Mouse (Mus musculus): ENCODE data around the gene Cpsf6.

DNA sequence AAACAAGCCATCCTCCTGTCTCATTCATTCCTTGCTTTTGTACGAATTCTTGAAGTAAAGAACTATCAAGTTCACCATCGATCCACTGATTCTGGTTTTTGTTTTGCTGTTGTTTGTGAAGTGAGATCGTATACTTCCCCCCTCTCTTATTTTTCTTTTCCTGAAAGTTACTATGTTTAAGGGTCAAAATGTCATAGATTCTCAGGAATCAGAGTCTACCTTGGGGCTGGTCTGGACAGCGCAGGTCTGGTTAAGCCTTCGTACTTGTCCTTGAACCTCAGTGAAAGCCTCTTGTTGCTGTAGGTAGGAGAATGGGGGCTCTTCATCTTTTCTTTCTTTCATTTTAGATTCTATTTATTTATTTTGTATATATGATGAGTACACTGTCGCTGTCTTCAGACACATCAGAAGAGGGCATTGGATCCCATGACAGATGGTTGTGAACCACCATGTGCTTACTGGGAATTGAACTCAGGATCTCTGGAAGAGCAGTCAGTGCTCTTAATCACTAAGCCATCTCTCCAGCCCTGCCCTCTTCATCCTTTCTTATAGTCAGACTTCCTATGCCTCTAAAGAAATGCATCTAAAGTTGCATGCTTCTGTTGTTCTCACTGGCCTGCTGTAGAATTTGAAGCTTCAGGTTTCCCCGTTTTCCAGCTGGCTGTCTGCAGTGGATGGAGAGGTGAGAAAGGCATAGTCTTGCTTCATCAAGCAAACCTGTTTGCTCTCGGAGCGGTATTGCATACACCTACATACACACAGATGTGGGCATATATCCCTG is 40.9 kb upstream of the Cpsf6 start:
- TF ChIP-seq CTCF (IDR thresholded peaks at IDR 0.05; ENCODE audit: low read depth, low read length) (no peak), POLR2A (IDR thresholded peaks at IDR 0.05; ENCODE audit: borderline replicate concordance, low read depth, low read length) (no peak)

Data from bone marrow macrophage, adult 2 months (primary cell).